Mouse (Mus musculus): ENCODE measurements around the gene Apon.
"Not testable (repeated sequence)": the region's sequence is repeated elsewhere in the genome, so short reads cannot be mapped to it uniquely, and the experiment has no call there.

Gene Apon

GRCm38 (mm10) chr10:128253677-128254255, at the start of gene Apon:
Gene Apon (plus strand): TSS chr10:128254096.
- DNase-seq: no peak

- no peak for DNase-seq
These were observed 49.0 kb upstream of the Apon start for GRCm38 (mm10) chr10:128204941-128205340.

GRCm38 (mm10) chr10:128208326-128208725, 45.6 kb upstream of the Apon start:
- no peak for DNase-seq

- DNase-seq: no peak
These were observed 44.4 kb upstream of the Apon start for GRCm38 (mm10) chr10:128209311-128210009.

- no peak for DNase-seq
These were observed 43.8 kb upstream of the Apon start for GRCm38 (mm10) chr10:128210131-128210530.

GRCm38 (mm10) chr10:128210954-128211353, 42.9 kb upstream of the Apon start:
- DNase-seq: peak; percentile 21

- DNase-seq: peak; percentile 95
These were observed 42.3 kb upstream of the Apon start, which contains the start of gene Spryd4 for GRCm38 (mm10) chr10:128211390-128212108. Gene Spryd4 (minus strand): TSS chr10:128211807.

GRCm38 (mm10) chr10:128212148-128212547, 41.7 kb upstream of the Apon start:
- no peak for DNase-seq

- peak; percentile 81 for DNase-seq
These were observed 41.0 kb upstream of the Apon start for GRCm38 (mm10) chr10:128212871-128213323.

GRCm38 (mm10) chr10:128214112-128214511, 39.8 kb upstream of the Apon start:
- not testable (repeated sequence) for DNase-seq

GRCm38 (mm10) chr10:128214981-128215380, 38.9 kb upstream of the Apon start:
- no peak for DNase-seq

GRCm38 (mm10) chr10:128218387-128219117, 35.3 kb upstream of the Apon start:
- no peak for DNase-seq

GRCm38 (mm10) chr10:128221533-128222286, 32.2 kb upstream of the Apon start:
- DNase-seq: no peak

- no peak for DNase-seq
These were observed 28.8 kb upstream of the Apon start for GRCm38 (mm10) chr10:128225064-128225463.

GRCm38 (mm10) chr10:128225538-128225937, 28.4 kb upstream of the Apon start, which contains the start of gene Mip:
Gene Mip (plus strand): TSS chr10:128225838.
- DNase-seq: no peak

- DNase-seq: no peak
These were observed 26.3 kb upstream of the Apon start for GRCm38 (mm10) chr10:128227592-128227991.

- no peak for DNase-seq
These were observed 25.9 kb upstream of the Apon start for GRCm38 (mm10) chr10:128228009-128228408.

- DNase-seq: no peak
These were observed 23.3 kb upstream of the Apon start for GRCm38 (mm10) chr10:128230582-128230981.

GRCm38 (mm10) chr10:128231146-128231545, 22.8 kb upstream of the Apon start:
- DNase-seq: no peak

GRCm38 (mm10) chr10:128231697-128232419, 22.0 kb upstream of the Apon start, which contains the start of gene Timeless:
Gene Timeless (plus strand): TSS chr10:128232065.
- DNase-seq: peak; percentile 92

- peak; percentile 69 for DNase-seq
These were observed 21.4 kb upstream of the Apon start for GRCm38 (mm10) chr10:128232420-128232985.
